Mouse (Mus musculus) ES-CJ7 (cell line): ENCODE measurements at regions not wholly inside any gene's neighbourhood (a gene's known extent, or its start where the extent isn't known, plus 50 kb on each side); places are given as distances from the start of the nearest gene placed in this dataset.
A peak's percentile ranks its signal among the peaks of the same experiment; 100 is the strongest.

Experiments
- DNase-seq: peaks from one replicate; pipeline ENCODE4 v3.0.0; 2011; ENCODE audit warnings: low read depth, low spot score

GRCm38 (mm10) chr4:131208637-131209036 lies 264.5 kb downstream of the Matn1 start:
- DNase-seq: no peak

- no peak for DNase-seq
Observed at GRCm38 (mm10) chr4:131212711-131213110, 268.5 kb downstream of the Matn1 start.

- DNase-seq: no peak
Observed at GRCm38 (mm10) chr4:131215682-131216081, 271.5 kb downstream of the Matn1 start.

GRCm38 (mm10) chr4:131216361-131216760 lies 272.2 kb downstream of the Matn1 start:
- no peak for DNase-seq

- DNase-seq: no peak
Observed at GRCm38 (mm10) chr4:131217083-131217482, 272.9 kb downstream of the Matn1 start.

- DNase-seq: no peak
Observed at GRCm38 (mm10) chr4:131217571-131218155, 273.5 kb downstream of the Matn1 start.

GRCm38 (mm10) chr4:131220966-131221365 lies 276.8 kb downstream of the Matn1 start:
- DNase-seq: no peak

- DNase-seq: no peak
Observed at GRCm38 (mm10) chr4:131230361-131230760, 286.2 kb downstream of the Matn1 start.

GRCm38 (mm10) chr4:131236611-131237031 lies 292.4 kb downstream of the Matn1 start:
- no peak for DNase-seq

- DNase-seq: no peak
Observed at GRCm38 (mm10) chr4:131238591-131238990, 294.4 kb downstream of the Matn1 start.

- DNase-seq: peak; percentile 25
Observed at GRCm38 (mm10) chr4:131239132-131239531, 294.9 kb downstream of the Matn1 start.

GRCm38 (mm10) chr4:131240457-131240856 lies 296.3 kb downstream of the Matn1 start:
- peak; percentile 18 for DNase-seq

GRCm38 (mm10) chr4:131242250-131242649 lies 298.1 kb downstream of the Matn1 start:
- DNase-seq: no peak

GRCm38 (mm10) chr4:131243744-131244387 lies 299.7 kb downstream of the Matn1 start:
- no peak for DNase-seq

- DNase-seq: peak; percentile 56
Observed at GRCm38 (mm10) chr4:131252602-131253442, 308.6 kb downstream of the Matn1 start.

- DNase-seq: no peak
Observed at GRCm38 (mm10) chr4:131253443-131253817, 309.2 kb downstream of the Matn1 start.

GRCm38 (mm10) chr4:131254243-131254642 lies 310.1 kb downstream of the Matn1 start:
- no peak for DNase-seq

GRCm38 (mm10) chr4:131254691-131255090 lies 310.5 kb downstream of the Matn1 start:
- peak; percentile 42 for DNase-seq

GRCm38 (mm10) chr4:131261236-131261635 lies 317.1 kb downstream of the Matn1 start:
- DNase-seq: no peak

GRCm38 (mm10) chr4:131262909-131263308 lies 318.7 kb downstream of the Matn1 start:
- DNase-seq: no peak

- DNase-seq: no peak
Observed at GRCm38 (mm10) chr4:131266764-131267163, 322.6 kb downstream of the Matn1 start.

GRCm38 (mm10) chr4:131267760-131268159 lies 323.6 kb downstream of the Matn1 start:
- no peak for DNase-seq

GRCm38 (mm10) chr4:131270192-131270591 lies 326.0 kb downstream of the Matn1 start:
- DNase-seq: peak; percentile 19
